Mouse (Mus musculus) adrenal gland, adult 18-20 months (tissue): ENCODE measurements around the gene Elmod3. TPM values are rescaled to one million over a fixed set of nuclear protein-coding genes. Genes with fewer than 3 reads are reported as not detected.

Source experiments
- total RNA-seq, 2 experiments: library from RNA; stranded (reverse); gene quantifications; 1 replicate in 1 of 2; 2 replicates in 1 of 2; pipeline ENCODE4 v1.2.3; 2021

Gene Elmod3
- total RNA-seq, 2 experiments from 2014 or later = 10.9 to 13.5 TPM

Other genes with a start within 250 kb of the Elmod3 start
- gene Tmem150a, start 243.0 kb downstream of the Elmod3 start, total RNA-seq = 10 to 100 TPM; 24.3 to 24.4 TPM
- gene Rnf181, start 231.5 kb downstream of the Elmod3 start, total RNA-seq = 100 to 1,000 TPM; 187 to 460 TPM
- 10 to 100 TPM; 22.9 to 25.5 TPM for gene Vamp5, start 217.9 kb downstream of the Elmod3 start, total RNA-seq
- gene Vamp8, start 207.7 kb downstream of the Elmod3 start, total RNA-seq = 100 to 1,000 TPM; 111 to 140 TPM
- gene Ggcx, start 184.1 kb downstream of the Elmod3 start, total RNA-seq = 10 to 100 TPM; 48.6 to 59.5 TPM
- gene Mat2a, start 158.9 kb downstream of the Elmod3 start, total RNA-seq = 100 to 1,000 TPM; 291 to 320 TPM
- under 1 TPM; 0.26 to 0.27 TPM for gene Sh2d6, start 76.7 kb downstream of the Elmod3 start, total RNA-seq
- gene Capg, start 54.0 kb downstream of the Elmod3 start, total RNA-seq = 10 to 100 TPM; 43.1 to 57.0 TPM
- gene Retsat, start 62 bp upstream of the Elmod3 start, total RNA-seq = 100 to 1,000 TPM; 332 to 343 TPM
- 100 to 1,000 TPM; 241 to 257 TPM for gene Tgoln1, start 18.6 kb upstream of the Elmod3 start, total RNA-seq
- gene Tcf7l1, start 190.8 kb upstream of the Elmod3 start, total RNA-seq = 10 to 100 TPM in 1 of 2 experiments, 1 to 10 TPM in 1; 10.0 to 11.5 TPM